Mouse (Mus musculus) right cerebral cortex, postnatal 14 days (tissue): ENCODE measurements around the gene Olfr836.
"Not testable (repeated sequence)": the region's sequence is repeated elsewhere in the genome, so short reads cannot be mapped to it uniquely, and the experiment has no call there.

Experiments used
- DNase-seq: peaks from one replicate; pipeline ENCODE4 v3.0.0; 2022

Olfr836 gene

GRCm38 (mm10) chr9:19120082-19120481, at the start of gene Olfr836:
Gene Olfr836 (plus strand): TSS chr9:19120382.
- no peak for DNase-seq

- no peak for DNase-seq
Observed at GRCm38 (mm10) chr9:19084986-19085385, 35.2 kb upstream of the Olfr836 start.

- not testable (repeated sequence) for DNase-seq
Observed at GRCm38 (mm10) chr9:19092889-19093753, 27.1 kb upstream of the Olfr836 start.

GRCm38 (mm10) chr9:19097286-19097685, 22.9 kb upstream of the Olfr836 start:
- DNase-seq = no peak

GRCm38 (mm10) chr9:19136017-19136416, 15.8 kb downstream of the Olfr836 start, which contains the start of gene Olfr837:
Gene Olfr837 (plus strand): TSS chr9:19136317.
- no peak for DNase-seq
